Mouse (Mus musculus): ENCODE results near the gene Setd3.

Gene Setd3

DNA sequence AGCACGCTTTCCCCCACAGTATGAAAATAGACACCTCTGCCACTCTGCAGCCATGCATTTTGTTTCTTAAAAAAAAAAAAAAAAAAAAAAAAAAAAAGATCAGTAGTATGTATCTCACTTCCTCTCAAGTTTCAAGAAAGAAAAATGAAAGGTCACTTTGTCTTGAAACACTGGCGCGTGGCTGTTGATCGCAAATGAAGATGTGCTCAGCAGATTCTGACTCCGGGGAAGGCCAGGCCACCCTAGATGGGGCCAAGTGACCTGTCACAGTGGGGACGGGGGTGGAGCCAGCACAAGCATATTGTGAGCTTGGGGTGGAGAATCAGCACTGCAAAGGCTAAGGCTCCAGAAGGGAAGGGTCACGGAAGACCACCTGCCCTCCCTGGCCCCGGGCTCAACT is 24.8 kb upstream of the Setd3 start:
- no peak for DNase-seq (ENCODE audit: low spot score)

DNA sequence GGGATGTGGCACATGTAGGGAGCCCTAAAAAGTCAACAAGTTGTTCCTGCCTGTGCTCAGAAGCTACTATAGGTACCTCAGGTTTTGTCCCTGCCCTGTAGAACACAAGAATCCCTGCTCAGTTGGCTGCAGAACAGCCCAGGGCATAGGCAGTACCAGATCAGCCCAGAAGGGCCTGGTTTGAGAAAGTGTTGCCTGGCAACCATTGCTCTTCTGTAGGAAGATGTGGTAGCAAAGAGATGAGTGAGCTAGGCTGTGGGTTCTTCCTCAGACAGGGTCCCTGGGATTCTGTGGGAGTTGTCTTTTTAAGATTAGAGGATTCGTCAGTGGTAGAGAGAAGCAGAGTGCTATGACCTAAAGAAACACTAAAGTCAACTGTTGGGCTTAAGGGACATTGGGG is 21.0 kb upstream of the Setd3 start:
- DNase-seq (ENCODE audit: low spot score): no peak

DNA sequence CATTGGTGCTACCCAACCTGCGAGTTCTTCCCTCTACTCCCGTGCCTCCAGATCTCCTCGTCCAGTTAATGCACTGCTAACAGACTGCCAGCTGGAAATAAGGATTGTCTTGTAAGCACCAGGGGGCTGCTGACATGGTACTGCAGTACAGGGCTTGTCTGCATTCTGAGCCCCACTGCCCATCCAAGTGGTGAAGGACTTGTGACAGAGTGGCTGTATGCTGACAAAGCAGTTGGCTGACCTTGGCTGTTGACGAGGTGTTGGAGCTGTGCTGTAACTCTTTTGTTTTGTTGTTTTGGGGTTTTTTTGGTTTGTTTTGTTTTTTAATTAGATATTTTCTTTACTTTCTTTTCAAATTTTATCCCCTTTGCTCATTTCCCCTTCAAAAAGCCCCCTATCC is 19.3 kb upstream of the Setd3 start:
- DNase-seq (ENCODE audit: low spot score): no peak

DNA sequence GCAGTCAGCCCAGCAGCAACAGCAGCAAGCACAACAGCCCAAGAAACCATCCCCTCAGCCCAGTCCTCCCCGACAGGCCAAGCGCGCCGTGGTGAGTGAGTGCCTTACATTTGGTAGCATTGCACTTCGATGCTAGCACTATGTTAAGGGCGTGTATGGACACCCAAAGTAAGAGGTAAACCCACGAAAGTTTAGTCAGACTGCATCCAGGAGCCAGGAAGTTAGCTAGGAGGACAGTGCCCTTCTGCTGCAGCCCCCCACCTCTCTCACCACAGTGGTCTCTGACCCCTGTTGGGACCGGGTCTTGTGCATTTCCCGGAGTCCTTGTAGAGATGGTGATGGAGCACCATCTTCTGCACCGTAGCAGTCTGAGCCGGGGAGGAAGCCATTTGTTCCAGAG is 16.6 kb upstream of the Setd3 start:
- no peak for DNase-seq (ENCODE audit: low spot score)

DNA sequence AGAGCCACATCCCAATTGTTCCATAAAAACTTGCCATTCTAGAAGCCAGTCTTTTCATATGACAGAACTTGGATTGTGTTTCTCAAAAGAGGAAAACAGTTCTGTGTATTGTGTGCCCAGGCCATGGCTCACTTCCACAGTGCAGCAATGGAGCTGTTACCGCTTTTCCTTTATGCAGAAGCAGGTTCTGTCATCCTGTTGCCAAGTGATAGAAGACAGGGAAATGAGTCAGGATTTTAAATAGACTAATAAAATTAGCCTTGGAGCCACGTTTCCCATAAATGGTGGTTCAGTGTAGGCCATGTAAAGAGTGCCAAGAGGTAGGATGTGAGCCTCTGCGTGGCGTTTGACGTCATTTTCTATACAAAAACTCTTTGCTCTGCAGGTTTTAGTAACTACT is 14.8 kb upstream of the Setd3 start:
- DNase-seq (ENCODE audit: low spot score): no peak

DNA sequence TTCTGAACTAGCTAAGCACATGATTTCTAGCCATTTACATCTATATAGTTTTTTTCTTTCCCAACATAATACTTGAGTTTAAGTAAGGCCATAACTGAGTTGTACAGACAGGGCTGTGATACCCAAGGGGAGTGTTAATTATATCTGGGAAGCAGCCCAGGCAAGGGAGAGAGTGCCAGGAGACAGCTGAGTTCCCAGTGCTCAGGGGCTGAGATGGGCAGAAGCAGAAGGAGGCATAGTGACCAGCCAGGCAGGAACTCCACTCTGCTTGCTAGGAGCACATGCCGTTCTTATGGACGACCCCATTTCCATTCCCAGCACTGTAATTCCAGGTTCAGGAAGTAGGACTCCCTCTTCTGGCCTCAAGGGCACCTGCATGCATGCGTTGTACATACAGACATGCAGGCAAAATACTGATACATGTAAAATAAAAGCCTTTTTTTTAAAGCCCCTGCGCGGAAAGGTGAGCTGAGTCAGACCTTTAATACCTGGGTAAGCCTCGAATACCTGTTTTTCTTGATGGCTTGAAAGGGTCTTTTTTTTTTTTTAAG is 8.5 kb upstream of the Setd3 start:
- no peak for DNase-seq (ENCODE audit: low spot score)

DNA sequence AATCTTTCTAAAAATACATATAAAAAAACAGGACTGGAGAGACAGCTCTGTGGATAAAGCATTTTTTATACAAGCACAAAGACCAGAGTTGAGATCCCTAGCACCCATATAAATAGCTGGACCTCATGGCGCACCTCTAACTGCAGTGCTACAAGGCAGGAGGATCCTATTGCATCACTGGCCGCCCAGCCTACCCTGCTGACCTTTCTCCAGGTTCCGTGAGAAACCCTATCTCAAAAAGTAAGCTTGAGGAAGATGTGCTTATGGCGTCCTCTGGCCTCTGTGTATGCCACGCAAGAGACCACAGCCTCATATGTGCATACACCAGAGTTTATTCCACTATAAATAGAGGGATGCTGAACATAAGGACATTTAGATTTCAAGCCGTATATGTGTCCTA is 2.6 kb upstream of the Setd3 start:
- no peak for DNase-seq (ENCODE audit: low spot score)

DNA sequence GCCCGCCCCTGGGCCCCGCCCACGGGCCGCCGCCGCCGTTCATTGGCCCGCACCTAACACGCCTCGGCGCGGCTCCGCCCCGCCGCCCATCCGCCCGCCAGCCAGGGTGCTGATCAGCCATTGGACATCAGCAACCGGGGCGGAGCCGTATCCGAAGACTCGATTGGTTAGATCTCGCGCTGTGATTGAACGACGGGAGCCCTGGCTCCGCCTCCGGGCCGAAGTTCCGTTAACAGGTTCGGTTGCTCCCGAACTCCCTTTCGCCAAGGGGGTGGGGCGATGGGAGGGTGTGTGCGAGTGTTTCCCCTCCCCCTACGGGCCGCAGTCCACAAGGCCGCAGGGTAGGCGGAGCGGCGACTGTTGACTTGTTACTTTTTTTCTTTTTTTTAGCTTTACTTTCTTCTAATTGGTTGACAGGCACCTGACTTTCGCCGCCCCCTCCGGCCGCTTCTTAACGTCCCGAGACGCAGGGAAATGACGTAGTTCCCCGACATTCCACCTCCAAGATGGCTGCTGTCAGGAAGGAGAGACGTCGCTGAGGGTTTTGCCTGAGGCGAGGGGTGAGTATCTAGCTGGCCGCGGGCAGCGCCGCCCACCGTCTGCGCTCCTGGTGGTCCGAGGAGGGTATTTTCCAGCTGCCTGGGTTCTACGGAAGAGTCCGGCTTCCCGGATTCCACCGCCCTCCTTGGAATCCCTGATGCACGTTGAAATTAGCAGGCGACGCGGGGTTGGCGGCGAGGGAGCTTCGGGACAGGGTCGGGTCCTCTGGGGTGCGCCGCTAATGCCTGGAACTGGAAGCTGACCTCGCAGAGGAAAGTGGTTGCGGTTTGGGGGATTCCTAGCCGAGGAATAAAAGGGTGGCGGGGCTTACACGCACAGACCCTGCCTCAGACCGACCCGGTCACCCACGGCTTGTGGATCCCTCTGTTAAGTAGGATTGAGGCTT is 480 bp upstream of the Setd3 start, which contains the start of gene Ccnk:
Ccnk (plus strand) TSS at position 259 of the 946 bp plus-strand sequence.
- peak; percentile 99 for DNase-seq (ENCODE audit: low spot score)

DNA sequence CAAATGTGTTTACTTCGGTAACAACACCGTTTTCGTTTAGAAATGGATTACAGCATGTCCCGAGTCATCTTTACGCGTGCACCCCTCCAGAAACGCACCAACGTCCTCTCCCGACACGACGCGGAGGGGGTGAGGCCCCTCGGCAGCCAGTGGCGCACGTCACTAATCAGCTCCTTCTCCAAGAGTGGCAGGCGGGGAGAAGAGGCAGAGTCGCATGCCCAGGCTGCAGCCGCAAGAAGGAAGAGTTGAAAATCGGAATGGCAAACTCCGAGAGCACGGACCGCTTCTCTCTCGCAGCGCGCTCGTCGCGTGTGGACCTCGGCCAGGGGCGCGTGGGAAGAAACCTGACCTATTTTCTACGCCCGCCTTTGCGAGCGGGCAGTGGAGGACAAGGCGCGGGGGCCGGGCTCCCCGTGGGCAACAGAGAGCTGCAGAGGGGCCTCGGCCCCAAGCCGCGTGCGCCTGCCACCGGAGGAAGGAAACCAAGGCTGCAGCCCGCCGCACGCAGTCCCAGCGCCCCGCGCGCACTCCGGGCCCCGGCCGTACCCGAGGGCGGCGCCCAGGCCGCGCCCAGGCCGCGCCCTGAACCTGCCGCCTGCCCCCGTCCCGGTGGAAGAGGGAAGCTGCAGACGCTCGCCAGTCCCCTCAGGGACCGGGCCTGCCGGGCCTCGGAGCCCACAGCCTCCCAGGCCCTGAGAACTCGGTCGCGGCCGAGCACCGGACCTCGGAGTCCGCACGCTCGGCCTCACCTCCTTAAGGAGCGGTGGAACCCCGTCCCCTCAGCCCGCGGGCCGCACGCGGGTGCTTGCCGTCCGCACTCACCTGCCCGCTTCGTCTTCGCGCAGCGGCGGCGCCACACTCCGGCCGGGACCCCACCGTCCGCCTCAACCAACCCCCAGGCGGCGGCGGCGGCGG is 526 bp downstream of the Setd3 start:
- DNase-seq (ENCODE audit: low spot score): peak; percentile 58

DNA sequence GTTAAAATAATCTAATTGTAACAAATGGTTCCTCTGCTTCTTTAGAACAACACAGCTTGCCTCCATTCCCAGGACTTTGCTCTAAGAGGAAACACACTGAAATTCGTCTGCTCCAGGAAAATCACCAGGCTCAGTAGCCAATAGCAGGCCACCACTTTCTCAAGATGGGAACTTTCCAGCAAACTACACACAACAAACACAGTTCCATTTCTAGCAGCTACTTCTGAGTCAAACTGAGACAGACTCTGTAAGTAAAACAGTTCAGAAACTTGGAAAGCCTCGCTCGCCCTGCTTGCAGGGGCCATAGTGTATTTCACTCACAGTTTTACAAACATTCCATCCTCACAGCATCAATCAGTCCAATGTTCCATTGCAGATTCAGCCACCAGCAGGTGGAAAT is 2.7 kb downstream of the Setd3 start:
- DNase-seq (ENCODE audit: low spot score): no peak

DNA sequence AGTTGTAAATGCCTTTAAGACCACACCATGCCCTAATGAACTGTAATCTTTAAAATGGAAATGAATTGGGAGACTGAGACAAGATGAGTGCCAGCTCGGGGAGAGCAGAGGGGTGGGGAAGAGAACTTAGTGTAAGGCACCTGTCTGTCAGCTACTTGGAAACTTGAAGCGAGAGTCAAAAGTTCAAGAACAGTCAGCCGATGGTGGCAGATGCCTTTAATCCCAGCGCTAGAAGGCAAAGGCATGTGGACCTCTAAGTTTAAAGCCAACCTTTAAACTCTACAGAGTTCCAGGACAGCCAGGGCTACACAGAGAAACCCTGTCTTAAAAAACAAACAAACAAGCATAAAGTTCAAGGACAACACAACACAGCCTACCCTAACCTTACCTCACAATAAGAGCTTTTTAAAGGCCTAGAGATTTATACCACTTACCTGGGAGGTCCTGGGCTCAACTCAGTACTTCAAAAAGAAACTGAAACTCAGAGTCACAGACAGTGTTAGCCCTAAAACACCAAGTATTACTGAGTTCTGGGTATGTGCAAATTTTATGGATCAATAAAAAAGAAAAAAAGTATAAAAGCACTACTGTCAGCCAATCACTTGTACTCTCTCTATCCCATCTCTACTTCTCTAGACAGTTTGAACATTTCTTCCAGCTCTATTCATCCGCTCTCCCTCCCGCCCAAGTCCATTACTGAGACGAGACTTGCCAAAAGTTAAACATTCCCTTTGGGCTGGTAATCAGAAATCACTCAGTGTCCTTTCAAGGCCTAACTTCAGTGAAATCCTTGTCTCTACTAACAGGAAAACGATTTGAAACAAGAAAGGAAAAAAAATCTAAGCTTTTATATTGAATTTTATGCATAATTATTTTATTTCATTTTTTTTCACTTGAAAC is 4.3 kb downstream of the Setd3 start:
- DNase-seq (ENCODE audit: low spot score): no peak

DNA sequence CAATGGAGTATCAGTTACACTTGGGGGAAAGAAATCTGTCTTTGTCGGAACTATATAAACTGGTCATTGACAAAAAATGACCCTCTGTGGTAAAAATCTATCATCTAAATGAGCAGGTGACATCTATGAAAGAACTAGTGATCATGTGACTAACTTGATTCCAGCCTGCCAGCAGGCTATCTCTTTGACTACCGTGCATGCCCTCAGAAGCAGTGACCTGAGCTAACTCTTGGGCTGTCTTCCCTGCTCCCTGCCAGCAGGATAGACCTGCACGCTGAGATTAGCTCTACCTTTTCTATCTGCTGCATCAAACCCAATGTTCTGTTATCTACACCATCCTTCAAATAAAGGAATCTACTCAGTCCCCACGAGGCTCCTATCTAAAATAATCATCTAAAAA is 6.5 kb downstream of the Setd3 start:
- DNase-seq (ENCODE audit: low spot score): no peak

DNA sequence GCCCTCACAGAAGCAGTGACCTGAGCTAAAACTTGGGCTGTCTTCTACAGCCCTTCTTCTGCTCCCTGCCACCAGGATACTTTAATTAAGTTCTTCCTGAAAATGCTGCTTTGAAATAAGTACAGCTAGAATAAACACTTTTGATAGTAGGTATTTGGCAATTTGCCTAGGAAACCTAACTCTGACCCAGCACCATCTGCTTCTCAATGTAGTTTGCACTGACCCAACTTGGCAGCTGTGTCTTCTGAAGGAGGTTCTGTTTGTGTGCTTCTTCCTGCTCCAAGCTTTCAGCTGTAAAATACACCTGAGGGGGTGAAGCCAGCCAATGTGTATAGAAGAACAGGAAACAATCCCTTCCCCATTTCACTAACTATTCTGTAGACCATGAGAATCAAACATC is 7.8 kb downstream of the Setd3 start:
- DNase-seq (ENCODE audit: low spot score): no peak

DNA sequence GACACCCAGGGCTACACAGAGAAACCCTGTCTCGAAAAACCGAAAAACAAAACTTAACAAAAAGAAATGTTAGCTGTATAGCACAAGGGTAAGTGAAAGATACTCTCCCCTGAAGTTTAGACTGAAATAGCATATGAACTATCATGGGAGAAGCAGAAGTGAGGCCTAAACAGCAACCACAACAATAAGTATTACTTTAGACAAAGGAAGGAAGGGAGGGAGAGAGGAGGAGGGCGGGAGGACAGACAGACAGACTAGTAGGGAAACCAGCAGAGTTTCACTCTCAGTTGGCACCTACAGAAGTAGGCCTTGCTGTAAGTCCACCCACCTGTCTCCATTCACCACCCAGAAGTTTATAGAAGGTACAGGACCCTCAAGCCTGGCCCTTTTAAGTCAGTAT is 8.6 kb downstream of the Setd3 start:
- no peak for DNase-seq (ENCODE audit: low spot score)

DNA sequence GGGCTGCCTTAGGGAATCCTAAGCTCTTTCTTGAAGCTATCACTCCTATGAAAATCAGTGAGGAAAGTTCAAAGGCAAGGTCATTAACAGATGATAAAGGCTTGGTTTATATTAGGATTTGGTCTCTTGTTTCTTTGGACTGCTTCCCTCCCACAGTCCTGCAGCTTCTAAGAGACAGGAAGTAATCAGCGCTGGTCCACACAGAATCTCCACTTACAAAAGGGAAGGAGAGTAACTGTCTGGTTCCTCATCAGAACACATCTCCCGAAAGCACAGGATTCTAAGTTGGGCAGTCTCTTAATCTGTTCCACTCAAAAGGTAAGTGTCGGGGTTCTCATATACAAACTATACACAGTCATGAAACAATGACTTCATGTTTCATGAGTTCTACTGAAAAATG is 10.2 kb downstream of the Setd3 start:
- no peak for DNase-seq (ENCODE audit: low spot score)

DNA sequence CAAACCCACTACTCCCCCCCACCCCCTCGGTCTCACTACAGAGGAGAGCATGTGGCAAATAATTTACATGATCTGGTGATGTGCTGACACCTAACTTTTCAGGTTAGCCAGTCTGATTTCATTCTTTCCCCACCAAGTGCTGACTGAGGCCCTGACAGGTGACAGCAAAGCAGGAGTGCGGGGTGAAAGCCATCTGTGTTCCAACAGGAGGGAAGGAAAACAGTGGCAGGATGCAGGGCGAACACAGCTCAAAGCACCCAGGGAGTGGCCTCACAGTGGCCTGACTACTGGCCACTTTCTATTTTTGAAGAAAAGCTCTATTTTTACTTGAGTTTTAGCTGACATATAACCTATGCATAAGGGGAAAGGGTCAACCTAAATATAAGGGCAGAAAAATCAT is 15.4 kb downstream of the Setd3 start:
- DNase-seq (ENCODE audit: low spot score): no peak

DNA sequence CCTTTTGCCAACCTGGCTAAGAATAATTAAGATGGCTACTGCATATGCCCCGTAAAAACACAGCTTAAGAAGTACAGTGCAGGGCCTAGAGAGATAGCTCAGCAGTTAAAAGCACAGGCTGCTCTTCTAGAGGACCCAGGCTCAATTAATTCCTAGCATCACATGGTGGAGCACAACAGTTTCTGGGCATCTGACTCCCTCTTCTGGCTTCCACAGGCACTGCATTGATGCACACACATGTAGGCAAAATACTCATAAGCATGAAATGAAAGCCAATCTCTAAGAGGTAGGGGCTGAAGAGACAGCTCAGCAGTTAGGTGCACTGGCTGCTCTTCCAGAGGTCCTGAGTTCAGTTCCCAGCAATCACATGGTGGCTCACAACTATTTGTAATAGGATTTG is 17.1 kb downstream of the Setd3 start:
- DNase-seq (ENCODE audit: low spot score): peak; percentile 56

DNA sequence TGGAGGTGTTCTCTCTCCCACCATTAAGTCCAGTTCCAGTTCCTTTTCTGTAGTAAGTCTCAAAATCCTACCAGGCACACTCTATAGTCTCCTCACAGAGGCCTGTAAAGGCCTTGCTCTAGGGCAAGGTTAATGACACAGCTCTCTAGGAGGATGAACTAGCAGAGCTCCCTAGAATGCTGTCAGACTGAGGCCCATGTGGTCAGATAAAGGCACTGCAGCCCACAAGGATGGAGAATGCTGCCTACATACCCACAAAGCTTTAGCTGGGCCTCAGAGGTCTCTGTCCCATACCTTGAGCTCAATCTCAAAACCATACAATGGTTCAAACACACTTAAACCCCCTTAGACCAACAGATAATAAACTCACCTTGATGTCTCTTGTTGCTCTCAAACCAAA is 19.3 kb downstream of the Setd3 start:
- no peak for DNase-seq (ENCODE audit: low spot score)

DNA sequence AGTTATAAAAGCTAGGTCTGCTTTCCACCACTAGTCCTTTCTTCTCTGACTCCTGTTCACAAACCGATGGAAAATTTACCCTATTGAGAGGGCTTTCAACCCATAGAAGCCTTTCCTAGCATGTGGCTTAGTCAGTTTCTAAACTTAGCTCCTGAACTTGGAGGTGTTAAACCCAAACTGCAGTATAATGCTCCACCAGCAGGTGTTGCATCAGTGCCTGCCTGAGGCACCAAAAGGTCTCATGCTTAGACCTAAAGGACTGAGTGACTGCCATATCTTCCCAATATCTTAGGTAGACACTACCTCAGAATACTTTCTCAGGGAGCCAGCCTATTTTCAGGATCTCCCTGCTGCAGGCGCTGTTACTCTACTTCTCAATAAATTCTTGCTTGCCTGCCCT is 26.4 kb downstream of the Setd3 start:
- no peak for DNase-seq (ENCODE audit: low spot score)

DNA sequence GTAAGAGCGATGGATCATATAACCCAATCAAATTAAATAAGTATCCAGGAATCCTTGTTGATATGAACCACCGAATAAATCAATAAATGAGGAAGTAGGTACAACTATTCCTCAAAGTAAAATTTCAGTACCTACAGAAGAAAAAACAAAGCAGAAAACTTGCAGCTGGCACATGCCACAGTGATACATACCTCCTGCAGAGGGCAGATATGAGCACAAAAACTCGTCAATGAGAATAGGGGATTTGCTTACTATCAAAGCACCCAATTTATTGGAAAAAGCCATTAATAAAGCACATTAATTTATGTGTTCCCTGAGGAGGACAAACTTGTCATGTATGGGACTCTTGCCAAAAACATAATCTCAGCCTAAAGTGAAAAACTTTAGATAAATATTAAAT is 29.4 kb downstream of the Setd3 start:
- DNase-seq (ENCODE audit: low spot score): no peak

DNA sequence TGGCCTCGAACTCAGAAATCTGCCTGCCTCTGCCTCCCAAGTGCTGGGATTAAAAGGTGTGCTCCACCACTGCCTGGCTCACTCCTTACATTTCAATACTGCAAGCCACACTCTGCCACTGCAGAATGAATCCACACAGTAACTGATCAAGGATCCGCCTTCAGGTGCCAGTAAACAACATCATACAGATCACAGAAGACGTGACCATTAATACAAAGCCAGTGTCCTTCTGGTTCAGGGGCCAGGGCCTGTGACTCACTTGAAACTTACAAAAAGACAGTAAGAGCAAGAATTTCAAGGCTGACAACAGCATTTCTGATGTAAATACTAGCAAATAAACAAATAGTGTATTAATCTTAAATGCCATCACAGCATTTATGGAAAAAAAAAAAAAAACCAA is 33.9 kb downstream of the Setd3 start:
- DNase-seq (ENCODE audit: low spot score): no peak
